Mouse (Mus musculus): Measurements from ENCODE around the gene Tmem141. TPM values are rescaled to one million over a fixed set of nuclear protein-coding genes. Genes with fewer than 3 reads are reported as not detected.

Tmem141 gene
- polyA plus RNA-seq, 1 experiment from 2014 or later: 20.5 TPM

Other genes starting within 250 kb of the Tmem141 start
- gene Sapcd2, start 249.7 kb downstream of the Tmem141 start, polyA plus RNA-seq (2014; fragmentation: Nextera tagmentation; extraction: Ambion mirVana): 49.2 and 53.7 TPM in 2 replicates
- gene Entpd2, start 226.1 kb downstream of the Tmem141 start, polyA plus RNA-seq (2014; fragmentation: Nextera tagmentation; extraction: Ambion mirVana): 0.12 TPM in 1 of 2 replicates, not detected in the other
- gene Npdc1, start 222.7 kb downstream of the Tmem141 start, polyA plus RNA-seq (2014; fragmentation: Nextera tagmentation; extraction: Ambion mirVana): 133 TPM in 2 replicates
- 0.11 TPM in 1 of 2 replicates, not detected in the other for gene Fut7, start 198.7 kb downstream of the Tmem141 start, polyA plus RNA-seq (2014; fragmentation: Nextera tagmentation; extraction: Ambion mirVana)
- gene Abca2, start 193.3 kb downstream of the Tmem141 start, polyA plus RNA-seq (2014; fragmentation: Nextera tagmentation; extraction: Ambion mirVana): 5.0 and 5.6 TPM in 2 replicates
- 0.72 and 0.89 TPM in 2 replicates for gene Clic3, start 165.2 kb downstream of the Tmem141 start, polyA plus RNA-seq (2014; fragmentation: Nextera tagmentation; extraction: Ambion mirVana)
- 22.0 and 26.3 TPM in 2 replicates for gene Paxx, start 160.9 kb downstream of the Tmem141 start, polyA plus RNA-seq (2014; fragmentation: Nextera tagmentation; extraction: Ambion mirVana)
- 0.43 TPM in 1 of 2 replicates, not detected in the other for gene Ptgds, start 152.0 kb downstream of the Tmem141 start, polyA plus RNA-seq (2014; fragmentation: Nextera tagmentation; extraction: Ambion mirVana)
- not detected in 2 replicates for gene Lcn12, start 128.1 kb downstream of the Tmem141 start, polyA plus RNA-seq (2014; fragmentation: Nextera tagmentation; extraction: Ambion mirVana)
- gene Fbxw5, start 121.3 kb downstream of the Tmem141 start, polyA plus RNA-seq (2014; fragmentation: Nextera tagmentation; extraction: Ambion mirVana): 82.4 and 88.3 TPM in 2 replicates
- 4.4 and 5.1 TPM in 2 replicates for gene C8g, start 120.3 kb downstream of the Tmem141 start, polyA plus RNA-seq (2014; fragmentation: Nextera tagmentation; extraction: Ambion mirVana)
- gene Traf2, start 75.1 kb downstream of the Tmem141 start, polyA plus RNA-seq (2014; fragmentation: Nextera tagmentation; extraction: Ambion mirVana): 29.5 and 34.7 TPM in 2 replicates
- 340 and 345 TPM in 2 replicates for gene Edf1, start 64.2 kb downstream of the Tmem141 start, polyA plus RNA-seq (2014; fragmentation: Nextera tagmentation; extraction: Ambion mirVana)
- 1.5 and 4.4 TPM in 2 replicates for gene Mamdc4, start 47.2 kb downstream of the Tmem141 start, polyA plus RNA-seq (2014; fragmentation: Nextera tagmentation; extraction: Ambion mirVana)
- 161 and 167 TPM in 2 replicates for gene Phpt1, start 46.8 kb downstream of the Tmem141 start, polyA plus RNA-seq (2014; fragmentation: Nextera tagmentation; extraction: Ambion mirVana)
- gene Ajm1, start 40.2 kb downstream of the Tmem141 start, polyA plus RNA-seq (2014; fragmentation: Nextera tagmentation; extraction: Ambion mirVana): 0.19 and 0.46 TPM in 2 replicates
- gene Rabl6, start 13.5 kb downstream of the Tmem141 start, polyA plus RNA-seq (2014; fragmentation: Nextera tagmentation; extraction: Ambion mirVana): 62.3 and 64.4 TPM in 2 replicates
- 0.20 and 0.30 TPM in 2 replicates for gene Ccdc183, start 4.3 kb downstream of the Tmem141 start, polyA plus RNA-seq (2014; fragmentation: Nextera tagmentation; extraction: Ambion mirVana)
- gene Fcna, start 6.0 kb upstream of the Tmem141 start, polyA plus RNA-seq (2014; fragmentation: Nextera tagmentation; extraction: Ambion mirVana): 0.96 and 1.5 TPM in 2 replicates
- not detected in 2 replicates for gene Lcn8, start 31.1 kb upstream of the Tmem141 start, polyA plus RNA-seq (2014; fragmentation: Nextera tagmentation; extraction: Ambion mirVana)
- not detected in 2 replicates for gene Lcn5, start 35.9 kb upstream of the Tmem141 start, polyA plus RNA-seq (2014; fragmentation: Nextera tagmentation; extraction: Ambion mirVana)
- not detected in 2 replicates for gene Lcn6, start 54.8 kb upstream of the Tmem141 start, polyA plus RNA-seq (2014; fragmentation: Nextera tagmentation; extraction: Ambion mirVana)
- not detected in 2 replicates for gene Lcn10, start 60.7 kb upstream of the Tmem141 start, polyA plus RNA-seq (2014; fragmentation: Nextera tagmentation; extraction: Ambion mirVana)
- gene Obp2a, start 78.0 kb upstream of the Tmem141 start, polyA plus RNA-seq (2014; fragmentation: Nextera tagmentation; extraction: Ambion mirVana): not detected in 2 replicates
- gene Bmyc, start 84.7 kb upstream of the Tmem141 start, polyA plus RNA-seq (2014; fragmentation: Nextera tagmentation; extraction: Ambion mirVana): 64.5 and 68.2 TPM in 2 replicates
- gene Obp2b, start 115.0 kb upstream of the Tmem141 start, polyA plus RNA-seq (2014; fragmentation: Nextera tagmentation; extraction: Ambion mirVana): not detected in 2 replicates
- not detected in 2 replicates for gene Lcn3, start 143.6 kb upstream of the Tmem141 start, polyA plus RNA-seq (2014; fragmentation: Nextera tagmentation; extraction: Ambion mirVana)
- not detected in 2 replicates for gene Lcn11, start 155.0 kb upstream of the Tmem141 start, polyA plus RNA-seq (2014; fragmentation: Nextera tagmentation; extraction: Ambion mirVana)
- gene Gm13539, start 160.3 kb upstream of the Tmem141 start, polyA plus RNA-seq (2014; fragmentation: Nextera tagmentation; extraction: Ambion mirVana): not detected in 2 replicates
- not detected in 2 replicates for gene Glt6d1, start 193.8 kb upstream of the Tmem141 start, polyA plus RNA-seq (2014; fragmentation: Nextera tagmentation; extraction: Ambion mirVana)
- not detected in 2 replicates for gene Lcn9, start 201.1 kb upstream of the Tmem141 start, polyA plus RNA-seq (2014; fragmentation: Nextera tagmentation; extraction: Ambion mirVana)
- gene Sohlh1, start 225.2 kb upstream of the Tmem141 start, polyA plus RNA-seq (2014; fragmentation: Nextera tagmentation; extraction: Ambion mirVana): not detected in 2 replicates
- 0.45 and 2.2 TPM in 2 replicates for gene Kcnt1, start 241.7 kb upstream of the Tmem141 start, polyA plus RNA-seq (2014; fragmentation: Nextera tagmentation; extraction: Ambion mirVana)